Mouse (Mus musculus) yolk sac, embryonic 10.5 days (tissue): ENCODE results near the gene Ctdsp1.
"Not testable (repeated sequence)": the region's sequence is repeated elsewhere in the genome, so short reads cannot be mapped to it uniquely, and the experiment has no call there.

Experiments used
- DNase-seq: peaks from one replicate; pipeline ENCODE4 v3.0.0-alpha.2; 2017; ENCODE audit warnings: low spot score

Gene Ctdsp1

DNA sequence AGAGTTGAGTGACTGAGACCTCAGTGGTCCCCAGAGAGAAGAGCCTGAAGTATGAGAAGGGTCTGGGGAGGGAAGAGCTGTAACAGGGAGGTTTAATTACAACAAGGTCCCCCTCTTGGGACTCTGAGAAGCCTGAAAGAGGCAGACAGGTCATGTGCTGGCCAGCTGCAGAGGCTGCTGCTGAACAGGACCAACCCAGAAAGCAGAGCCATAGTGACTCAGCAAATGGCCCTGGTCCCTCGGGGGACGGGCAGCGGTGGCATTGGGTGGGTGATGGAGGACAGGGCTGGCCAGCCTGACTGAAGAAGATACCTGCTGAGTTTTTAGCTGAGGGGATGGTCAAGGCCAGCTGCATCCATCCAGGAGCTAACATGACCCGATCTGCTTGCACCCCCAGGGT lies 14.9 kb upstream of the Ctdsp1 start:
- no peak for DNase-seq

DNA sequence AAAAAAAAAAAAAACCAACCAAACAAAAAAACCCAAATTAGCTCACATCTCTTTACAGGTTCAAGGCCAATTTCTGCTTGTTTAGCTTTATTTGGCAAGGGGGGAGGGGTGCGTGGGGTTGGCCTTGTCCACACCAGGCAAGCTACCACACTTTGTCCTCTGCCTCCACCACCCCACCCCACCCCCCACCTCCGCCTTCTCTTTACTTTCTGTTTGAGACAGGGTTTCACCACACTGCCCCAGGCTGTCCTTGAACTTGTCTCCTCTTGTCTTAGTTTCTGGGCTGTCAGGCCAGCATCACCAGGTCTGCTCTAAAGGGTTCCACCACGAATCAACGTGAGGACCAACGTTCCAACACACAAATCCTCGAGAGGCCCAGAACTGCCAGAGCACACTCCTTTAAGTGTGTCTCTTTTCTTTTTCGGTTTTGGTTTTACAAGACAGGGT lies 12.2 kb upstream of the Ctdsp1 start:
- DNase-seq, result no peak

DNA sequence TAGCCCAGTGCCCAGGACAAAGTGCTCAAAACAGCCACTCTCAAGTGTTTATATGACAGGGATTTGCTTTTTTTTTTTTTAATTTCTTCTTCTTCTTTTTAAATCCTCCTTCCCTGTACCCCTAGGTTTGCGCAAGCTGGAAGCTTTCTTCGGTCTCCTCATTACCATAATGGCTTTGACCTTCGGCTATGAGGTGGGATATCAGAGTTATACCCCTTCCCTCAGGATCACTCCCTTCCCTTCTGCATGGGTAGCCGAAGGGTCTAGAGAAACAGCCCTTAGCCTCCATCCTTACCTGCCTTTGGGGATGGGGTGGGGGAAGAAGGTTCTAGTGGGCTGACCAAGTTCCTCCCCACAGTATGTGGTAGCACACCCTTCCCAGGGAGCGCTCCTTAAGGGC lies 10.8 kb upstream of the Ctdsp1 start:
- DNase-seq, result no peak

DNA sequence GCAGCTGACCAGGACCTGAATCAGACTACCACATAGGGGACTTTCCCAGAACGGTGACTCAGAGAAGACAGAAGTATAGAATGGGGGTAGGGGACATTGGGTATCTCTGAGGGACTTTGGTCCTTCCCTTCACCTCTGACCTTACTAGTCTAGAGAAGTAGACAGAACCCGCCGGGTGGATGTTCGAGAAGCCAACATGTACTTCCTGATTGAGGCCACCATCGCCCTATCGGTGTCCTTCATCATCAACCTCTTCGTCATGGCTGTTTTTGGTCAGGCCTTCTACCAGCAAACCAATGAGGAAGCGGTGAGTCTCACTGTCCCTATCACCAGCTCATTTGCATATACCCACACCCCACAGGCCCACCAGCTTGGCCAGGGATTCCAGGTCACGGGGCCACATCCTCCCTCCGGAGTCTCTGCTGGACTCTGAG lies 9.7 kb upstream of the Ctdsp1 start:
- DNase-seq, result no peak

DNA sequence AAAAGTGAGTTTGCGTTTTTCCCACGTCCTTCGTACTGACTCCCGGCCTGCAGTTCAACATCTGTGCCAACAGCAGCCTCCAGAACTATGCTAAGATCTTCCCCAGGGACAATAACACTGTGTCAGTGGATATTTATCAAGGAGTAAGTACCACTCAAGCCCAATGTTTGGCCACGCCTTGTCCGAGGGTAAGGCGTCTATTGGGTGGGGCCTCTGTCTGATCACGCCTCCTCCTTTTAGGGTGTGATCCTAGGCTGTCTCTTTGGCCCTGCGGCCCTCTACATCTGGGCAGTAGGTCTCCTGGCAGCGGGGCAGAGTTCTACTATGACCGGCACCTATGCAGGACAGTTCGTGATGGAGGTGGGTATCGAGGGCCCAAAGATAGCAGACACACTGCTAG lies 7.9 kb upstream of the Ctdsp1 start:
- DNase-seq, result no peak

DNA sequence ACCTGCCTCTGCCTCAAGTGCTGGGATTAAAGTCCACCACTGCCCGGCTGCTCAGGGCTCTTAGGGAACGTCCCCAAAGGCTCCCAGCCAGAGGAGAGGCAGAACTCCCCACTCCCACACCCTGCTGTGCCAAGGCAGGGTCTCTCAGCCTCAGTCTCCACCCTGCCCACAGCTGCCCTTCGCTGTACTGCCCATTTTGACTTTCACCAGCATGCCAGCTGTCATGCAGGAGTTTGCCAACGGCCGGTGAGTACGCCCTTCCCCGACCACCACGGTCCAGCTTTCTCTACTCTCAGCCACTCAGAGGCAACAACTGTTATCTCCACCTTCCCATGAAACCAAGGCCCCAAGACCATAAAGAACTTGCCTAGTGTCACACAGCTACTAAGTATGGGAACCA lies 6.8 kb upstream of the Ctdsp1 start:
- no peak for DNase-seq

DNA sequence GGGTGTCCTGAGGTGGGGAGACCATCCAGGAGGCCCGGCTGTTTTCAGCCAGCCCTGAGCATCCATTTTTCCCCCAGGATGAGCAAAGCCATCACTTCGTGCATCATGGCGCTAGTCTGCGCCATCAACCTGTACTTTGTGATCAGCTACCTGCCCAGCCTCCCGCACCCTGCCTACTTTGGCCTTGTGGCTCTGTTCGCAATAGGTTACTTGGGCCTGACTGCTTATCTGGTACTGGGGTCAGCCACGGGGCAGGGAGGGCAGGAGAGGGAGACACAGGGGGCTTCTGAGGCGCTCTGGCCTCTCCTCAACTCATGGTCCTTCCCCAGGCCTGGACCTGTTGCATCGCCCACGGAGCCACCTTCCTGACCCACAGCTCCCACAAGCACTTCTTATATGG lies 6.2 kb upstream of the Ctdsp1 start:
- no peak for DNase-seq

DNA sequence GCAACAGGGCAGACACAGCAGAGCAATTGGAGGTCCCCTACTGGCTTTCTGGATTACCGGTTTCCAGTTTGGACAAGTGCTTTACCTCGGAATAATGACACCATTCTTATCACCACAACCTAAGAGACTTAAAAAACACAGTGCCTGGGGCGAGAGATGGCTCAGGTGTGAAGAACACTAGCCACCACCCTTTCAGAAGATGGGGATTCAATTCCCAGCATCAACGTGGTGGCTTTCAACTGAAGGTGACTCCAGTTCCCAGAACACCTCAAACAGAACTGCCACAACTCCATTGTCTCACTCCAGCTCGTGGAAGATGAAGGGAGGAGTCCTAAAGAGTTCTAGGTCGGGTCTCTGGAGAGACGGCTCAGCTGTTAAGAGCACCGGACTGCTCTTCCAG lies 5.8 kb upstream of the Ctdsp1 start:
- DNase-seq, result no peak

DNA sequence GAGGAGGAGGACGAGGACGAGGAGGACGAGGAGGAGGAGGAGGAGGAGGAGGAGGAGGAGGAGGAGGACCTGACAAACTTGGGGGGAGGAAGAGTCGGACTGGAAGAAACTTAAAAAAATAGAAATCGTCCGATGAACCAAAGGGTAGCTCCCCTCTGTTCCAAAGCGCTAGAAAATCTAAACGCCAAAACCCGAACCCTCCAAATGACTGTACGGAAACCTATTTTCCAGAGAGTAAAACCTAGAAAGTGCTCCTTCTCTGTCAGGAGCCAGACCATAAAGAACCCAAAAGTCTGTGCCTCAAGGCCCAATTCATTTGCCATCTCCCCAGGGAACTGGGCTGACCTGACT lies 5.0 kb upstream of the Ctdsp1 start:
- DNase-seq, result no peak

DNA sequence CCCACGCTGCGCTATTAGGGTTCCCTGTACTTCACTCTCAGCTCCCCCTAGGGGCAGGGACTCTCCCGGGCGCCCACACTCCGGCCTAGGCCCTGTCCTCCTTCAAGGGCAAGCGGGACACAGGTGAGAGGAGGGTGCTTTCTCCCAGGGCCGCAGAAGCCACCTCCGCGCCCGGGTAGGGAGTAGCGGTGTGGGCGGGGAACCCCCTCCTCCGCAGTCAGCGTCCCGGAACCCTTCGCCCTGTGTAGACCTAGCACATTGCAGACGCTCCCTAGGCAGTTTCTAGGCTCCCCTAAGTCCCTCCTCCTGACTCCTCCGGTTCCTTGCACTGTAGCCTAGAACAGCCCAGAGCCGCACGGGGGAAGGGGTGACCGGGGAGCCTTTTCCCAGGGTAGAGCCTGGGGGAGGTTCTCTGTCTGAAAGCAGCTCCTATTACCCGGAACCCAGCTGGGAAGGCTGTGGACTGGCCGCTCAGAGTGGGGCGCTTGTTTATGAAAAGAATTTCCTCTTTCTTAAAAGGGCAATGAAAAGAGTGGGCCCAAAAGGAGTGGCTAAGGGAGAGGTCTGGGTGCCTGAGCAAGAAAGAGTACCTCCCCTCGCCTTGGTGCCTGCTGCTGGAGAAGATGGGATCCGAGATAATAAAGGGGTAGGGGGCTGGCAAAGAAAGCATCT lies 4.5 kb upstream of the Ctdsp1 start:
- DNase-seq, result peak; percentile 98

DNA sequence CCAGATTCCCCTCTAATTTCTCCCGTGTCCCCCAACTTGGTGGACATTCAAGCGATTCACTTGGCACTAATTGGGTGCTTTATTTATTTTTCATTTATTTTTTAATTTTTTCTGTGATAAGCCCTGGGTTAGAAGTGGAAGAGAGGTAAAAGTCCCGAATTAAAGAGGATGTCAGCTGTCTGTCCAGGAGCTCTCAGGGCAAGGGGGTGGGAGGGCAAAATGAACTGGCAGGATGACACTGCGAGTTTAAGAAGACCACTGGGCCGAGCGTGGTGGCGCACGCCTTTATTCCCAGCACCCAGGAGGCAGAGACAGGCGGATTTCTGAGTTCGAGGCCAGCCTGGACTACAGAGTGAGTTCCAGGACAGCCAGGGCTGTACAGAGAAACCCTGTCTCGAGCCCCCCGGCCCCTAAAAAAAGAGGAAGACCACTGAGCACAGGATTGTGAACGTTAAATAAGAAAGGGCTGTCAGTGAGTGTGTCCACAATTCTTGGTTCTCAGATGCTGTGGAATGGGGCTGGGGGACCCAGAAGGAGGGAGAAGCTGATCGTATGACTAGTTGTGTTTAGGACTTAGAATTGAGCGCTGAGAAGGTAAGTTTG lies 3.8 kb upstream of the Ctdsp1 start:
- DNase-seq, result no peak

DNA sequence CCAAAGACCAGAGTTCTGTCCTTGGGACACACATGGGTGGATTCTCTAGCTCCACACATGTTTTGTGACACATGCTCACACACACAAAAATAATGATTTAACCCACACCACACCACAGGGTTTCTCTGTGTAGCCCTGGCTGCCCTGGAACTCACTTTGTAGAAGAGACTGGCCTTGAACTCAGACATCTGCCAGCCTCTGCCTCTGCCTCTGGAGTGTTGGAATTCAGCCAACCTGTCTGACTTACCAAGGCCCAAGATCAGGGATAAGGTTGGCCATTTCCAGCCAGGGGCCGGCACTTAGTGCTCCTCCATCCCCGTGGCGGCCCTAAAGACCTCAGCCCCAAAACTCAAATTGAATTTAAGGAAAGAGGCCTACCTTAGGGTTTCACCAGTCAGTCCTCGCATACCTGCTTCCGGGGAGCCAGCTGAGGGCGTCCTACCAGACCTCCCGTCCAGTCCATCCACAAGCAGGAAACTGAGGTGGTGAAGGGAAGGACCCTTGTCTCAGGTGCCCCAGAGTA lies 2.9 kb upstream of the Ctdsp1 start:
- DNase-seq, result no peak

DNA sequence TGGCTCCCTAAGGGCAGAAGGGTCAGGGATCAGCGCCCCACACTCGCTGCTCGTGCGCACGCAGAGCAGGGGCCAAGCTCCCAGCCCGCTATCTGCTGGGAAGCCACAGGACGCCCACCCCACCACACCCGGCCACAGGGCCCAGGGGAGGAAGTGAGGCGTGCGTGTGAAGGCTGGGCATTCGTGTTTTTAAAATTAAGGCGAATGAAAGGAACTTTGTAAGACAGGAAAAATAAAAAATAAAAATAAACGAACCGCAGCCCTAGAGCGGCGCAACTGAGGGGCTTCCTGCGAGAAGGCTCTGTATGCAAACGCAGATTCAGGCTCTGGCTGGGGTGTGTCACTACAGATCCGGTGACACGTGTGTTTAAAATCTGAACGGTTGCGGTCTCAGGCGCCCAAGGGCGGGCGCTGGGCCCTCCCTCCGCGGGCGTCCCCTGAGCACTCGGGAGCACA lies 1.4 kb upstream of the Ctdsp1 start:
- peak; percentile 47 for DNase-seq

DNA sequence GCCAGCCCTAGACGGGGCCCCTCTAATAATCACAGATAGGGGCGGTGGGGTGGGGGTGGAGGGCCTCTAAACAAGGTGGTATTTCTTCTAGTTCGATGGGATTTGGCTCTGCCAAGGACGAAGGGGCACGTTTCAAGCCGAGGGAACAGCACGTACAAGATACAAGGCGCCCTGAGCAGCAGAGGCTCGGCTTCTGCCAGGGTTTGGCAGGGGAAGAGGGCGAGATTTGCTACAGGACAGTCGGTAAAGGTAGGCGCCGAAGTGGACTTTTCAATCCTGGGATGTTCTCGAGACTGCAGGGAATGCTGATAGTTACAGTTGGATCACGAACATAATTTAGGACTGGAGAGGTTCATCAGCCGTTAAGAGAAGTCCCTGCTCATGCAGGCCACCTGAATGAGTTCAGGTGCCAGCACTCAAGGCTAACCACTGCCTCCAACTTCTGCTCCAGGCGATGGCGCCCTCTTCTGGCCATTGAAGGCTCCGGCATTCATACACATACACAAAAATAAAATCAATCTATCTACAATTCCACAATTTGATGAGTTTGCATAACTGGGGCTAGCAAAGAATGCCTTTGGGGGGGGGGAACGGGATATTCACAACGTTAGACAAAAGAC lies 912 bp upstream of the Ctdsp1 start:
- peak; percentile 62 for DNase-seq

DNA sequence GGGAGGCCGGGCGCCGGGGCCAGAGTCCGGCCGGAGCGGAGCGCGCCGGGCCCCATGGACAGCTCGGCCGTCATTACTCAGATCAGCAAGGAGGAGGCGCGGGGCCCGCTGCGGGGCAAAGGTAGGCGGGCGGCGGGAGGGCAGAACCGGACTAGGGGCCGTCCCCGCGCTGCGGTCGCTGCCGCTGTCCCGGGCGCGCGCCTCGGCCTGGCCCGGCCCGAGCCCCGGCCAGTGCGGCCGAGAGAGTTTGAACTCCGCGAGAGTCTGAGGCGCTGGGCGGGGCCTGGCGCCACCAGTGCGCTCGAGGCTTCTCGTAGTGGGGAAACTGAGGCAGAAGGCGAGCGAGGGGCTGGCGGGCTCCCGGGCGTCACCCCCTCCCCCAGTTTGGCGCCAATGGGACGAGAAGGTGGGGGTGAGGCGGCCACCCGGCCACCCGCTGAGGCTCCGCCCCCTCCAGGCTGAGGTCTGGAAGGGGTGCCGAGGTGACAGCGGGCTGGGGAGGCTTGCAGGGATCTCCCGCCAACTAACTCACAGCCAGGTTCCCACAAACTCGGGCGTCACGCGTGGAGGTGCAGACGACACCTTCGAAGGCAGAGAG lies 634 bp downstream of the Ctdsp1 start:
- DNase-seq, result peak; percentile 90

DNA sequence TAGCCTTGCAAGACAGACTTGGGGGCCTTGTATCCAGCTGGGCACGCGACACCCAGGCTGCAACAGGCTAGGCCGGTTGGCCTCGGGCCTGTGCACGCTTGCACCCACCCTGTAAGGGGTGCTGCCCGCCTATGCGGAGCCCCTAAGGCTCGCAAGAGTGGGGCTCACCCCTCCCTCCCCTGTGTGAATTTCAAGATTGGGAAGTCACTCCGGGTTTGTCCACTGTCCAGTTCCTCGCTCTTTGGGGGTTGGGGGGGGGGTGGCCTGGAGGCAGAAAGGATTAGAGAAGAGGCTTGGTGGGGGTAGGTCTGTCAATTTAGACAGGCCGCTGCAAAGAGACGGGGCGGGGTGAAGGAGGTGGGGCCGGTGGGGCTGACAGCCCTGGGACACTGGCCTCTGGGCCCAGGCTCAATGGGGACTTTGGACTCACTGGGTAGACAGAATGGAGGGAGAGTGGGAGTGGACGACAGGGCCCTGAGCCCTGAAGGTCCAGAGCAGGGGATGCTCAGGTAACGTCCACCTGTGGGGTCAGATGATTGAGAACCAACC lies 1.2 kb downstream of the Ctdsp1 start:
- peak; percentile 91 for DNase-seq

DNA sequence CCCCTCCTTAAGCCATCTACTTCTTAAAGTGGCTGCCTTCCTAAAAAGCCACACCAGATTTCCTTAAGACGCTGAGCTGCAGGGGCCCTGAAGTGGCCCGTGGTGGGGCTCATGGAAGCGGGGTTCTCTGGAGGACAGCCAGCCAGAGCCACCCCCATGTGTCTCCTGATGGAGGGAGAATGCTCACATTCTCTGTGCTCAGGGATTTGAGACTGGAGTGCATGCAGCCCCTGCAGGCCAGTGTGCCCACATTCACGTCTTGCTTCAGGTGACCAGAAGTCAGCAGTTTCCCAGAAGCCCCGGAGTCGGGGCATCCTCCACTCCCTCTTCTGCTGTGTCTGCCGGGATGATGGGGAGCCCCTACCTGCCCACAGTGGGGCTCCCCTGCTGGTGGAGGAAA lies 1.7 kb downstream of the Ctdsp1 start:
- DNase-seq, result no peak

DNA sequence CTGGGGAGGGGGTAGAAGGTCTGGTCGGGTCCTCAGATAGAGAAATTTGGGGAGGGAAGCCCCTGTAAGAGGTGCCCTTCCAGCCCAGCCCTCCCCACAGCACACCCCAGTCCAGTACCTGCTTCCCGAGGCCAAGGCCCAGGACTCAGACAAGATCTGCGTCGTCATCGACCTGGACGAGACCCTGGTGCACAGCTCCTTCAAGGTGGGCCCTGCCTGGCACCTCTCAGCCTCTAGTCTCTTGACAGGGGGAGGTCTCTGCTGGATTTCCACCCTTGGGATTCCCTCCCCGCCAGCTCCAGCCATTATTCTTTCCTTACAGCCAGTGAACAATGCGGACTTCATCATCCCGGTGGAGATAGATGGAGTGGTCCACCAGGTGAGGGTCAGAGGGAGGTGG lies 2.4 kb downstream of the Ctdsp1 start:
- no peak for DNase-seq

DNA sequence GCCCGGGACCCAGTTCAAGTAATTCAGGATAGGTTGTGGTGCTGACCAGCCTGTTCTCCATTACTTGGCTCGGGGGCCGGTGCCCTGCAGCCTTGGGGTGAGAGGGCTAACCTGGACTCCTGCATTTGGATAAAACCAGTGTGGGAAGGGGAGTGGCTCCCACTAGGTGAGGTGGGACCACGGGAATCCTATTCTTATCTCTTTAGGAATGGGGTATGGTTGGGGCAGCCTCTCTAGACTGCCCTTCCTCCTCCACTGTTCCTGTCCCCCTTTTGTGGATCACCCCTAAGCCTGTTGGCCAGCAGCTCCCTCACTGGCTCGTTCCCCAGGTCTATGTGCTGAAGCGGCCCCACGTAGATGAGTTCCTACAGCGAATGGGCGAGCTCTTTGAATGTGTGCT lies 3.0 kb downstream of the Ctdsp1 start:
- DNase-seq, result no peak

DNA sequence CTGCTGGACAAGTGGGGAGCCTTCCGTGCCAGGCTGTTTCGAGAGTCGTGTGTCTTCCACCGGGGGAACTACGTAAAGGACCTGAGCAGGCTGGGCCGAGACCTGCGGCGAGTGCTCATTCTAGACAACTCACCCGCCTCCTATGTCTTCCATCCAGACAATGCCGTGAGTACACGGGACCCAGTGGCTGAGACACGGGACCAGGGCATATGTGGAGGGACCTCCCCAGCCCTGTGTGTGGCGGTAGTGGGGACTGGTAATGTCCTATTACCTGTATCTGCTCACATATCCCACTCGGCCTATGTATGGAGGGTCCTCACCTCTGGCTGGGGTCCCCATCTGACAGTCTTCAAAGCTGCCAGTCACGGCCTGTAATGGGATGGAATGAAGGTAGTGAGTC lies 3.5 kb downstream of the Ctdsp1 start:
- no peak for DNase-seq

DNA sequence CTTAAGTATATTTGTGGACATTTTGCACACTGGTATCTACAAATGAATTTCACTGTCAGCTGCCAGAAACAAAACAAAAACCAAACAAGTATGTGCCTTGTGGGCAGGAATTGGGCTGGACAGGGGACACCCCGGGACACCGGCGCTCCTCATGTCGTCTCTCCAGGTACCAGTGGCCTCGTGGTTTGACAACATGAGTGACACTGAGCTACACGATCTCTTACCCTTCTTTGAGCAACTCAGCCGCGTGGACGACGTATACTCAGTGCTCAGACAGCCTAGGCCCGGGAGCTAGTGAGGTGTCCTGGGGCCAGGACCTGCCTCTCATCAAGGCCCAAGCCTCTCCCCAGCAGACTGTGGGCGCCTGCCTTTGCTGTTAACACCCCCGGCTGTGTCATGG lies 4.0 kb downstream of the Ctdsp1 start:
- no peak for DNase-seq

DNA sequence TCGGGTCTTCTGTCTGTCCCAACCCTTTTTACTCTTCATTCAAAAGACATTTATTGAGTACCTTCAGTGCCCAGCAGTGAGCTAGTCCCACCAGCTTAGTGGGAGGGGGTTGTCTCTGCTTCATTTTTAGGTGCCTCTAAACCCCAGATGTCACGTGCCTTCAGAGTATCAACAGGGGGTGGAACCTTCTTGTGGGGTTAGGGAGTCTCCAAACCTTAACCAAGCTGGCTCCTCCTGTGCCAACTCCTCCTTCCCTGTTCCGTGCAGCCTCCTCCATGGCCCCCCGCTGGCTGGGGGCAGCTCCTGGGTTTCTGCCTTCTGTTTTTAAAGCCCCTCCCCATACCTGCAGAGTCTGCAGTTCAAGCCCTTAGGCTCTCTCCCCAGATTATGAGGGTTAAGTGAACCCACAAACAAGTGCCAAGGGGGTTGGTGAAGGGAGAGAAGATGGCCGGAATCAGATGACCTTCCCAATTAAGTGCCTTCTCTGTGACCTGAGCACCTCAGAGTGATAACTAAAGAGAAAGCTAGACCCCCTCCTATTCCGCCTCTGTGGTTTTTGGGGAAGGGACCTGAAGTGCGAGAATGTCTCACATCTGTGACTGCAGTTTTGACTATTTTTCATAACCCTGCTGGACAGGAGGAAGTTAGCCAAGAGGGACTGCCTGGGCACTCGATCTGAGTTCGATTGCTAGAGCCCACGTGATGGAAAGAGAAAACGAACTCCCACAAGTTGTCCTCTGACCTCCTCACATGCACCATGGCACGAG lies 5.3 kb downstream of the Ctdsp1 start:
- DNase-seq, result not testable (repeated sequence)
